Mouse (Mus musculus): ENCODE data around the gene Cdca7l.

DNA sequence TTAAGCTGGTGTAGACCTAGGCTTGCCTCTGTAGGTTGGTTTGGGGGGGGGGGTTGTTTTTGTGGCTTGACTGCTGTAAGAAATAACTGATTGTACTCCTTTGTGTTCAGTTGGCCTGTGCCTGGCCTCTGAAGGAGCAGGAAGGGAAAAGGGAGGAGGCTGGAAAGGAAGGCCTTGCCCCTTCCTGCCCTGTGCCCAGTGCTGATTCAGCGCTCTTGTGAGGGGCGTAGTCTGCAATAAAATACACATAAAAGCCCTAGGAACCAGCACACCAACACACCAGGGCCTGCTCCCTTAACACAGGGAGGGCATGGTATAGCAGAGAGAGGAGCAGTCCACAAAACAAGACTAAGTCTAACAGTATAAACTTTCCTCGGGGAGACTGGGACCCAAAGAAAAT is 40.8 kb upstream of the Cdca7l start:
- TF ChIP-seq POLR2A (IDR thresholded peaks at IDR 0.05; ENCODE audit: low read depth, low read length) (no peak), CTCF (IDR thresholded peaks at IDR 0.05; ENCODE audit: borderline replicate concordance, insufficient read depth, low read length) (no peak)
